ENCODE assay signal across 27 mouse cellular contexts in the genomic region with DNA sequence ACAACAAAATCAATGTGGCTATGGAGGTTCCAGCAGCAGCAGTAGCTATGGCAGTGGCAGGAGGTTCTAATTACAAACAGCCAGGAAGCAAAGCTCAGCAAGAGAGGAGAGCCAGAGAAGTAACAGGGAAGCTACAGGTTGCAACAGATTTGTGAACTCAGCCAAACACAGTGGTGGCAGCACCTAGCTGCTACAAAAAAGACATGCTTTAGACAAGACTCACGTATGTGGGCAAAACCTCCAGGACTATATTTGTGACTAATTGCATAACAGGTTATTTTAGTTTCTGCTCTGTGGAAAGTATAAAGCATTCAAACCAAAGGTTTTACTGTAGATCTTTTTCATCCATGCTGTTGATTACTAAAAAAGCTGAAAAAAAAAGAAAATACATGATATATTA.
DNase-seq lines count a peak whose midpoint lies in the region; ATAC-seq lines count a peak whose summit lies in the region.
"Had no signal": no experiment of that assay in that cellular context is flagged by ENCODE, and none has a peak within 500 bp of the region (broad histone marks: within the 10 kb centered on the region; RNA-seq: fewer than 3 reads in every experiment).

No protein-coding gene starts in this region.

- DNase-seq in frontal cortex, postnatal 14 days (ENCODE audit: low spot score in 2 of 2): no peak
- peak; percentile 1 to 12 for DNase-seq in left cerebral cortex, adult 9 months (ENCODE audit: low spot score in 2 of 2)
- DNase-seq in left cerebral cortex, postnatal 4 days: no peak
- DNase-seq in embryonic facial prominence, embryonic 11.5 days (ENCODE audit: low spot score): peak; percentile 10
- no peak for DNase-seq in adrenal gland, postnatal 10 days
- DNase-seq: adrenal gland, adult 8-10 months; adrenal gland, postnatal 36 days; cerebellum, adult 11 months; cerebellum, adult 2 months; cerebellum, adult 9-11 months; cerebellum, postnatal 25 days; gastrocnemius, adult 2 months; gastrocnemius, postnatal 25 days; heart, adult 18-20 months; heart, postnatal 14 days; heart, postnatal 4 days had no signal

- intact Hi-C loops in left cerebral cortex, postnatal 4 days (cut with DNase I): no loop called here

- H3K4me3 ChIP-seq in embryonic facial prominence, embryonic 11.5 days (ENCODE audit: low read depth, low read length): no peak overlapping the region
- H3K4me3 ChIP-seq: forebrain, embryonic 10.5 days; forebrain, embryonic 13.5 days; gastrocnemius, adult 2 months; heart, embryonic 10.5 days; heart, embryonic 13.5 days had no signal

- 73% methylated on average over 1 of the region's 1 CpGs for WGBS in embryonic facial prominence, embryonic 11.5 days

- H3K27ac ChIP-seq in embryonic facial prominence, embryonic 11.5 days (replicated peaks; ENCODE audit: low read depth, low read length): no peak overlapping the region
- H3K27ac ChIP-seq: forebrain, embryonic 10.5 days; forebrain, embryonic 13.5 days; gastrocnemius, adult 2 months; heart, embryonic 10.5 days; heart, embryonic 13.5 days; hindbrain, embryonic 14.5 days; hindbrain, postnatal 0 days had no signal

- no peaks in the 10 kb centered on the region for H3K4me1 ChIP-seq in embryonic facial prominence, embryonic 11.5 days (ENCODE audit: control insufficient read depth, insufficient read depth, low read length)
- H3K4me1 ChIP-seq: forebrain, embryonic 10.5 days; forebrain, embryonic 13.5 days; heart, embryonic 10.5 days; heart, embryonic 13.5 days had no signal

- no peaks in the 10 kb centered on the region for H3K9me3 ChIP-seq in embryonic facial prominence, embryonic 11.5 days (replicated peaks; ENCODE audit: control insufficient read depth, low read length)
- H3K9me3 ChIP-seq: forebrain, embryonic 10.5 days; forebrain, embryonic 13.5 days; heart, embryonic 10.5 days; heart, embryonic 13.5 days had no signal

- H3K36me3 ChIP-seq in embryonic facial prominence, embryonic 11.5 days (replicated peaks; ENCODE audit: control insufficient read depth, insufficient read depth, low read depth, low read length): no peaks in the 10 kb centered on the region
- H3K36me3 ChIP-seq: forebrain, embryonic 10.5 days; heart, embryonic 10.5 days; heart, embryonic 13.5 days had no signal

- H3K9ac ChIP-seq in embryonic facial prominence, embryonic 11.5 days (replicated peaks; ENCODE audit: low read length): no peak overlapping the region
- H3K9ac ChIP-seq: forebrain, embryonic 13.5 days; heart, embryonic 13.5 days; hindbrain, embryonic 14.5 days had no signal

- peak; percentile 99 for ATAC-seq in frontal cortex, adult (ENCODE audit: low TSS enrichment)
- no peak for ATAC-seq in embryonic facial prominence, embryonic 11.5 days (replicated peaks; ENCODE audit: insufficient number of reproducible peaks, low FRiP score, low TSS enrichment, low read depth)
- ATAC-seq: activated CD4-positive, CD25-positive, alpha-beta regulatory T cell, adult 4 months; forebrain, embryonic 13.5 days; forebrain, embryonic 16.5 days; hindbrain, postnatal 0 days; inflammation-experienced regulatory T-cells, adult 6 months; intestine, embryonic 16.5 days had no signal

- no peaks in the 10 kb centered on the region for H3K27me3 ChIP-seq in embryonic facial prominence, embryonic 11.5 days (ENCODE audit: control insufficient read depth, insufficient read depth, low read length)
- H3K27me3 ChIP-seq: forebrain, embryonic 13.5 days; heart, embryonic 13.5 days had no signal

- no peak overlapping the region for H3K4me2 ChIP-seq in embryonic facial prominence, embryonic 11.5 days (ENCODE audit: low read depth, low read length)
- H3K4me2 ChIP-seq: forebrain, embryonic 13.5 days; heart, embryonic 13.5 days; hindbrain, embryonic 14.5 days had no signal

Comparison
In these comparisons a context has a peak if more than half of its experiments do, and no peak if none do; other contexts are left out.
1. DNase-seq: peak in left cerebral cortex, adult 9 months (2 of 2) and embryonic facial prominence, embryonic 11.5 days (single experiment); none in frontal cortex, postnatal 14 days (0 of 2), left cerebral cortex, postnatal 4 days (single experiment) and adrenal gland, postnatal 10 days (single experiment).